Mouse (Mus musculus) kidney, postnatal 14 days (tissue): ENCODE results near the gene Sirt4.
A peak's percentile ranks its signal among the peaks of the same experiment; 100 is the strongest.

Experiments used
- DNase-seq: peaks from one replicate; pipeline ENCODE4 v3.0.0; 2022; ENCODE audit warnings: mixed read lengths

Gene Sirt4

GRCm38 (mm10) chr5:115490638-115491000, 6.1 kb upstream of the Sirt4 start:
- no peak for DNase-seq

GRCm38 (mm10) chr5:115489699-115490637, 5.4 kb upstream of the Sirt4 start:
- DNase-seq: peak; percentile 91

GRCm38 (mm10) chr5:115488841-115489698, 4.5 kb upstream of the Sirt4 start:
- peak; percentile 85 for DNase-seq

- no peak for DNase-seq
Measured at GRCm38 (mm10) chr5:115487942-115488580, 3.5 kb upstream of the Sirt4 start.

GRCm38 (mm10) chr5:115487353-115487752, 2.8 kb upstream of the Sirt4 start:
- no peak for DNase-seq

- no peak for DNase-seq
Measured at GRCm38 (mm10) chr5:115486726-115487125, 2.2 kb upstream of the Sirt4 start.

GRCm38 (mm10) chr5:115485489-115486205, 1.1 kb upstream of the Sirt4 start:
- peak; percentile 53 for DNase-seq

GRCm38 (mm10) chr5:115484996-115485395, 471 bp upstream of the Sirt4 start:
- DNase-seq: no peak

- DNase-seq: no peak
Measured at GRCm38 (mm10) chr5:115483385-115483784, 1.1 kb downstream of the Sirt4 start.

- DNase-seq: no peak
Measured at GRCm38 (mm10) chr5:115482390-115483265, 1.9 kb downstream of the Sirt4 start.

GRCm38 (mm10) chr5:115480101-115480500, 4.4 kb downstream of the Sirt4 start:
- peak; percentile 21 for DNase-seq

GRCm38 (mm10) chr5:115479561-115479960, 5.0 kb downstream of the Sirt4 start:
- DNase-seq: no peak

GRCm38 (mm10) chr5:115476107-115476727, 8.3 kb downstream of the Sirt4 start:
- DNase-seq: peak; percentile 20

GRCm38 (mm10) chr5:115475337-115476106, 9.0 kb downstream of the Sirt4 start:
- peak; percentile 66 for DNase-seq

GRCm38 (mm10) chr5:115474174-115474828, 10.2 kb downstream of the Sirt4 start:
- no peak for DNase-seq

GRCm38 (mm10) chr5:115473191-115473590, 11.3 kb downstream of the Sirt4 start:
- no peak for DNase-seq

GRCm38 (mm10) chr5:115470766-115471531, 13.6 kb downstream of the Sirt4 start:
- DNase-seq: peak; percentile 65

GRCm38 (mm10) chr5:115469791-115470190, 14.7 kb downstream of the Sirt4 start:
- DNase-seq: peak; percentile 59
